Mouse (Mus musculus) heart, adult 18-20 months (tissue): ENCODE results near the gene Tmem219. TPM values are rescaled to one million over a fixed set of nuclear protein-coding genes. Genes with fewer than 3 reads are reported as not detected.

Experiments used
- DNase-seq, 2 experiments: peaks; one replicate each; pipeline ENCODE4 v3.0.0; 2021 to 2022; ENCODE audit warnings: mixed read lengths in 1 of 2
- total RNA-seq, 2 experiments: library from RNA; stranded (reverse); gene quantifications; 2 replicates each; pipeline ENCODE4 v1.2.3; 2021

The Tmem219 gene
- total RNA-seq, 2 experiments from 2014 or later, result 10.4 to 10.6 TPM

DNA sequence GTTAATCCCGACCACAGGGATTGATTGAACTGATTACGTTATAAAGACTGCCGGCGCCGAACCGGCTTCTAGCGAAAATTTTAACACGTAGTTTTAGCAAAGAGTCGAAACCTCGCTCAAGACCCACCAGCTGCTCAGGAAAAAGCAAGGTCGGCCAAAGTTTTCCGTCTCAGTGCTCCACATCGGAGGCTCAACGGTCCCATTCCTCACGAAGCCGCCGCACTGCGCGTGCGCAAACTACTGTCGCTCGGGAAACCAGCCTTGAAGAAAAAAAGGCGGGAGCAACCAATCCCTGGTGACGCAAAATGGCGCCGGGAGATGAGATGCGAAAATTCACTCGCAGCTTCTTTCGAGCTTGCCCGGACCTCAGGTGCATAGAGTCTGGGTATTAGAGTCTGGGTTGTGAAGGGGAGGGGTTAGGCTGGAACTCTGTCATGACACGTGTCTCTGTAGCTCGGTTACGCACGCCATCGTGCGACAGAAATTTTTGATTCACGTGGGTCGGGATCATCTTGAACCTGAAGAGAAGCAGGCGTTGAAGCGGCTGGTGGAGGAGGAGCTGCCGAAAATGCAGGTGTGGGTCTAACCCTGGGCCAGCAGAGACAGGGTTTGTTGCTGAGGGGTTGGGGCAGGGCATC is 60.5 kb downstream of the Tmem219 start, which contains the start of gene Ino80e:
Ino80e (minus strand) TSS at position 231 of the 638 bp plus-strand sequence.
- peak; percentile 95 to 98 for DNase-seq

GRCm38 (mm10) chr7:126861429-126862130 is 61.1 kb downstream of the Tmem219 start, which contains the start of gene Hirip3:
Gene Hirip3 (plus strand): TSS chr7:126861972.
- DNase-seq, result peak; percentile 97 to 99

DNA sequence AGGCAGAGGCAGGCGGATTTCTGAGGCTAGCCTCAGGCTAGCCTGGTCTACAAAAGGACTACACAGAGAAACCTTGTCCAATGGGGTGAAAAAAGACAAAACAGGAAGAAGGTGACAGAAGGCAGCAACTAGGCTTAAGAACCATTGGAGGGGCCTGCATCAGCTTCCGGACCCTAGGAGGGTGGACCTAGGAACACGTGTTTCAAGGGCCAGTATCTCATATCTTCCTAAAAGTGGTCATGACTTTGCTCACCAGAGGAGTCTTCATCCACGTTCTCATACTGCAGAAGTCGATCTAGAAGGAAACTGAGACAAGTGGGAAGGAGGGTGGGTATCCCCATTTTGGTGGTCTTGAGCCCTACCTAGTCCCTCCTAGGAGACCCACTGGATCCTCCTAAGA is 61.7 kb downstream of the Tmem219 start:
- no peak for DNase-seq

GRCm38 (mm10) chr7:126856741-126857420 is 65.8 kb downstream of the Tmem219 start:
- no peak for DNase-seq

DNA sequence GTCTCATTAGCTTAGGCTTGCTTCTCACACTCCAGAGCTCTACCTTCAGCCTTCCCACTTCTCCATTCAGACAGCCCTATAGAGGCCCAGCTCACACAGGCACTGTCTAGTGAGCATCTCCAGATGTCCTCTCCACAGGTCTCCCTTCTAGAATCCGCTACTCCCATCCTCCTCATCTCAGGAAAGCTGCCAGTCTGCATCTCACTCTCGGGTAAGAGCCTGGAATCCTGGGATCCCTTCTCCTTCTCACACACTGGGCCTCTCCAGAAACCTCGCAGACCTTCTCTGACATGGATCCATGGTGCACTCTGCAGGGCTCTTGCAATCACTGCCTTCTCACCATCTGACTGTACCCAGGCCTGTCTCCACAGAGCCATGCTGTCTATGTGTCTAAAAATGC is 67.1 kb downstream of the Tmem219 start:
- DNase-seq, result no peak

GRCm38 (mm10) chr7:126853454-126853853 is 69.3 kb downstream of the Tmem219 start:
- no peak for DNase-seq

DNA sequence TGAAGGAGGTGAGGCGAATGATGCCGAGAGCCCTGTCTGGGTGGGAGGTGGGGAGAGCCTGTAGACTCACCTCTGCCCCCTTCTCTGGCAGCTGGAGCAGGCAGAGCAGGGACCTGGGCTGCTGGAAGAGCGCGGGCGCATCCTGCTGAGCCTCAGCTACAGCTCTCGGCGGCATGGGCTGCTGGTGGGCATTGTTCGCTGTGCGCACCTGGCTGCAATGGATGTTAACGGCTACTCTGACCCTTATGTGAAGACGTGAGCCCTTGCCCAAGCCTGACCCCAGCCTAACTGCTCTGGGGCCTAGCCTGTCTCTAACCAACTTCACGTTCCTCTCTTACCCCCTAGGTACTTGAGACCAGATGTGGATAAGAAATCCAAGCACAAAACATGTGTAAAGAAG is 71.5 kb downstream of the Tmem219 start:
- no peak for DNase-seq

- DNase-seq, result no peak
Observed at GRCm38 (mm10) chr7:126850161-126850560, 72.6 kb downstream of the Tmem219 start.

DNA sequence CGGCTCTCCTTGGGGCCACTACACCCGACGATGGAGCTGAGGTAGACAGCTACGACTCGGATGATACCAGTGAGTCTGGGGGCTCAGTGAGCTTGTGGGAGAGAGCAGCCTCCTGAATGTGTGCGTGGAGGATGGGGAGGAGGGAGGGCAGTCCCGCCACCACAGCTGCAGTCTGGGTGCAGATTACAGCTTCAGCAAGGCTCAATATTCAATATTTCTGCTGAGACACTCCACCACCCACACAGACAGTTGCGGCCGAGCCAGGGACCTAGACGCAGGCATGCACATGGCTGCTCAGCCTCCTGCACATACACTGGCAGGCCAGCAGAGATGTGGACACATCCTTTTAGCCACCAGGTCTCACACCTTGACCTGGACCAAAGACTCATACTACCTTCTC is 73.9 kb downstream of the Tmem219 start:
- no peak for DNase-seq

DNA sequence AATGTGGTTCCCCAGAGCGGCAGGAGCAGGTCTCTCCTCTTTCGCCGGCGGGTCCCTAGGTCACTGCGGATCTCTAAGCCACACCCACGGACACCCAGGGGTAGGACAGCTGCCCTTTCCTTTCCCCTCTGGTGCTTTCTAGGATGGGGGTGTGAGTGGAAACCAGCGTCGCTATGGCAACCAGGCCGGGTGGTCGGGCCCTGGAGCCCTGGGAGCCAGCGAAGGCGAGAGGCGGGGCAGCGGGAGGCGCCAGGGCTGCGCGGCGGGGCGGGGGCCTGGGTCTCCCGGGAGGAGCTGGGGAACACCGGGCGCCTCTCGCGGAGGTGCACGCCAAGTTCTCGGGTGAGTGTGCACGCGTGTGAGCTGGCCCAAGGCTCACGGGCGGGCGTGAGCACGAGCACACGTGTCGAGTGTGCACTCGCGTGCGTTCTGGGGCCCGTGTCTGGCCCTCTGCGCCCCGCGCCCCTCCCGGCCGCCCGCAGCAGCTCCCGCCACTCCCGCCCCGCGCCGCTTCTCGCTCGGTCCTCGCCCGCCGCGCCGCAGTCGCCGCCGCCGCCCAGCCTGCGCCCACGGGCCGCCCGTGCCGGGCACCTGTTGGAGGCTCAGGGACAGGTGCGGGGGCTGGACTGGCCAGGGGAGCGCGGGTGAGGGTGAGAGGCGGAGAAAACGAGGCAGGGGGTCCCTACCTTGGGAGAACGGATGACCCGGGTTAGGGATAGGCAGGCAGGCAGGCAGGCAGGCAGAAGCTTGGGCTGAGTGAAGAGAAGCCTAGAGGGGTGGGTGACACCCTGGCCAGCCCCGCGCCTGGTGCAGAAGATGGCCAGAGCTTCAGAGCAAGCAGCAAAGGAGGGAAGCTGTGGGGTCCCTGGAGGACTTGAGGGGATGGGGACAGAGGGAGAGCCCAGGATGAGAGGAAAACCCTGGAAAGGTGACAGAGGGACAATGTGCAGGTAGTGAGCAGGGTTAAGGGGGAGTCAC is 75.0 kb downstream of the Tmem219 start:
- DNase-seq, result no peak

DNA sequence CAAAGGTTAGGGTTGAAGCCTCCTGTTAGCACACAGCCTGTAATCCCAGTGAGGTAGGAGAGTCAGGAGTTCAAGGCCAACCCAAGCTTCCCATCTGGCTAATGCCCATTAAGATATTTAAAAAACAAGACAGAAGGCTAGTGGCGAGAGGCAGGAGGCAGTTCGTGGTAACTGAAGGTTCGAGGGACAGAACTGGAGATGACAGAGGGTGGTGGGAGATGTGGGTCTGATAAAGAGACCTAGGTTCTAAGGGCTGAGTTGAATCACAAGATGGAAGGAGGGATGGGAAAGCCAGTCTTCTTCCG is 75.6 kb downstream of the Tmem219 start, which contains the start of gene Doc2a:
Doc2a (plus strand) TSS at position 301 of the 305 bp plus-strand sequence.
- no peak for DNase-seq

- no peak for DNase-seq
Observed at GRCm38 (mm10) chr7:126845516-126845915, 77.2 kb downstream of the Tmem219 start.

DNA sequence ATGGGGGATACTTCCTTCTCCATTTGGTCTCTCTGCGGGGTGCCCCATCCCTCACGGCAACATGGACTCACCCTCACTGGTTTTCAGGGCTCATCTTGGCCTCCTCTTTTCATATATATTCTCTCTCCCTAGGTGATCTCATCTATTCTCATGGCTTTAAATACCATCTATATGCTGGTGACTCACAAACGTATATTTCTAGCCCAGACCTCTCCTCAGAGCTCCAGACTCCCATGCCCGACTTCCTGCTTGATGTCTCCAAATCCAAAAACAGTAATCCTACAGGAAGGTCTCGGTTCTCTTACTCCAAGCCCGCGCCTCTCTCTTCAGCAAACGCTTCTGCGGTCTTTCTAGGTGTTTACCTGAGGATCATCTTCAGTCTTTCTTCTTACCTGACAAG is 79.4 kb downstream of the Tmem219 start:
- DNase-seq, result no peak

Other genes with a start within 250 kb of the Tmem219 start
- gene Sult1a1, start 246.5 kb downstream of the Tmem219 start, total RNA-seq, result 10 to 100 TPM; 31.1 to 44.0 TPM
- 10 to 100 TPM; 60.1 to 60.4 TPM for gene Bola2, start 227.5 kb downstream of the Tmem219 start, total RNA-seq
- 1 to 10 TPM; 3.7 to 4.1 TPM for gene Slx1b, start 227.1 kb downstream of the Tmem219 start, total RNA-seq
- 10 to 100 TPM in 1 of 2 experiments, 1 to 10 TPM in 1; 9.3 to 28.6 TPM for gene Coro1a, start 215.1 kb downstream of the Tmem219 start, total RNA-seq
- 10 to 100 TPM; 37.2 to 46.7 TPM for gene Mapk3, start 163.3 kb downstream of the Tmem219 start, total RNA-seq
- 1 to 10 TPM in 1 of 2 experiments, under 1 TPM in 1; 0.27 to 1.6 TPM for gene Gdpd3, start 156.6 kb downstream of the Tmem219 start, total RNA-seq
- 10 to 100 TPM; 43.4 to 73.3 TPM for gene Ypel3, start 146.0 kb downstream of the Tmem219 start, total RNA-seq
- gene Tbx6, start 141.4 kb downstream of the Tmem219 start, total RNA-seq, result under 1 TPM; 0.27 to 0.64 TPM
- 10 to 100 TPM; 35.6 to 39.0 TPM for gene Ppp4c, start 130.4 kb downstream of the Tmem219 start, total RNA-seq
- gene Fam57b, start 125.2 kb downstream of the Tmem219 start, total RNA-seq, result 1 to 10 TPM; 8.4 to 8.6 TPM
- not detected for gene 4930451I11Rik, start 91.3 kb downstream of the Tmem219 start, total RNA-seq
- gene Doc2a, start 75.5 kb downstream of the Tmem219 start, total RNA-seq, result not detected
- 1 to 10 TPM; 5.0 to 6.4 TPM for gene Hirip3, start 60.9 kb downstream of the Tmem219 start, total RNA-seq
- 10 to 100 TPM; 17.2 to 19.1 TPM for gene Ino80e, start 60.5 kb downstream of the Tmem219 start, total RNA-seq
- gene Taok2, start 38.2 kb downstream of the Tmem219 start, total RNA-seq, result 10 to 100 TPM; 35.6 to 38.4 TPM
- 1 to 10 TPM; 7.4 to 7.5 TPM for gene Kctd13, start 6.0 kb upstream of the Tmem219 start, total RNA-seq
- not detected for gene Asphd1, start 26.7 kb upstream of the Tmem219 start, total RNA-seq
- gene Sez6l2, start 27.6 kb upstream of the Tmem219 start, total RNA-seq, result 1 to 10 TPM; 5.5 to 6.2 TPM
- 10 to 100 TPM; 43.2 to 45.2 TPM for gene Cdipt, start 53.0 kb upstream of the Tmem219 start, total RNA-seq
- under 1 TPM in 1 of 2 experiments, not detected in 1; 0.59 TPM for gene Cdiptos, start 53.2 kb upstream of the Tmem219 start, total RNA-seq
- gene Mvp, start 91.7 kb upstream of the Tmem219 start, total RNA-seq, result 10 to 100 TPM; 59.9 to 68.7 TPM
- not detected for gene Pagr1b, start 93.6 kb upstream of the Tmem219 start, total RNA-seq
- 10 to 100 TPM in 1 of 2 experiments, 1 to 10 TPM in 1; 8.3 to 10.7 TPM for gene Pagr1a, start 94.4 kb upstream of the Tmem219 start, total RNA-seq
- gene Gm42742, start 98.2 kb upstream of the Tmem219 start, total RNA-seq, result 10 to 100 TPM; 24.6 to 27.3 TPM
- gene Prrt2, start 98.3 kb upstream of the Tmem219 start, total RNA-seq, result under 1 TPM in 1 of 2 experiments, not detected in 1; 0.80 TPM
- 10 to 100 TPM; 55.3 to 57.3 TPM for gene Maz, start 104.1 kb upstream of the Tmem219 start, total RNA-seq
- gene Kif22, start 119.6 kb upstream of the Tmem219 start, total RNA-seq, result 1 to 10 TPM in 1 of 2 experiments, under 1 TPM in 1; 0.93 to 1.0 TPM
- not detected for gene Zg16, start 164.4 kb upstream of the Tmem219 start, total RNA-seq
- 1 to 10 TPM; 1.3 to 2.9 TPM for gene AI467606, start 168.4 kb upstream of the Tmem219 start, total RNA-seq
- under 1 TPM in 1 of 2 experiments, not detected in 1; 0.49 TPM for gene Qprt, start 199.3 kb upstream of the Tmem219 start, total RNA-seq
- 1 to 10 TPM in 1 of 2 experiments, under 1 TPM in 1; 0.55 to 2.6 TPM for gene Spn, start 214.9 kb upstream of the Tmem219 start, total RNA-seq